Mouse (Mus musculus) neural tube, embryonic 11.5 days (tissue): ENCODE measurements at regions not wholly inside any gene's neighbourhood (a gene's known extent, or its start where the extent isn't known, plus 50 kb on each side); places are given as distances from the start of the nearest gene placed in this dataset.

ENCODE experiments used
- ATAC-seq: fragments of 200-750 bp; cut with Nextera tagmentation; 2 replicates; pipeline ENCODE4 v1.8.0; 2017; ENCODE audit warnings: moderate number of reproducible peaks, mild to moderate bottlenecking, moderate TSS enrichment, moderate library complexity; ENCODE audit not compliant: insufficient read depth, low FRiP score, low TSS enrichment
- DNase-seq: peaks from one replicate; pipeline ENCODE4 v3.0.0-alpha.2; 2015; ENCODE audit warnings: low spot score
- H3K27ac ChIP-seq: fragments of 300-500 bp; sonication (generic); 2 replicates; pipeline ENCODE4 v1.5.1; 2014; ENCODE audit warnings: low read depth, mild to moderate bottlenecking, low read length
- H3K27me3 ChIP-seq: fragments of 300-500 bp; sonication (generic); 2 replicates; pipeline ENCODE4 v1.6.1; 2014; ENCODE audit warnings: mild to moderate bottlenecking, low read length, mixed read lengths; ENCODE audit not compliant: control insufficient read depth, insufficient read depth
- H3K36me3 ChIP-seq: fragments of 300-500 bp; sonication (generic); 2 replicates; pipeline ENCODE4 v1.6.1; 2014; ENCODE audit warnings: mild to moderate bottlenecking, low read length, moderate library complexity, mixed read lengths; ENCODE audit not compliant: control insufficient read depth, insufficient read depth
- H3K4me1 ChIP-seq: fragments of 300-500 bp; sonication (generic); 2 replicates; pipeline ENCODE4 v1.6.1; 2014; ENCODE audit warnings: low read length, mixed read lengths; ENCODE audit not compliant: control insufficient read depth, insufficient read depth
- H3K4me2 ChIP-seq: fragments of 300-500 bp; sonication (generic); 2 replicates; pipeline ENCODE4 v1.6.1; 2014; ENCODE audit warnings: low read depth, mild to moderate bottlenecking, moderate library complexity
- H3K4me3 ChIP-seq: fragments of 300-500 bp; sonication (generic); 2 replicates; pipeline ENCODE4 v1.5.1; 2014; ENCODE audit warnings: low read depth, low read length
- H3K9ac ChIP-seq: fragments of 300-500 bp; sonication (generic); 2 replicates; pipeline ENCODE4 v1.6.1; 2014; ENCODE audit warnings: mild to moderate bottlenecking, low read length
- H3K9me3 ChIP-seq: fragments of 300-500 bp; sonication (generic); 2 replicates; pipeline ENCODE4 v1.6.1; 2016; ENCODE audit warnings: low read length; ENCODE audit not compliant: control insufficient read depth
- WGBS: fragments of 180-500 bp; shearing (Covaris S2); extraction: QIAGEN DNeasy Blood & Tissue Kit; methylation state at CpG from one replicate; pipeline ENCODE4 v1.1.7; 2014; 5-methylcytosine and 5-hydroxymethylcytosine counted together

DNA sequence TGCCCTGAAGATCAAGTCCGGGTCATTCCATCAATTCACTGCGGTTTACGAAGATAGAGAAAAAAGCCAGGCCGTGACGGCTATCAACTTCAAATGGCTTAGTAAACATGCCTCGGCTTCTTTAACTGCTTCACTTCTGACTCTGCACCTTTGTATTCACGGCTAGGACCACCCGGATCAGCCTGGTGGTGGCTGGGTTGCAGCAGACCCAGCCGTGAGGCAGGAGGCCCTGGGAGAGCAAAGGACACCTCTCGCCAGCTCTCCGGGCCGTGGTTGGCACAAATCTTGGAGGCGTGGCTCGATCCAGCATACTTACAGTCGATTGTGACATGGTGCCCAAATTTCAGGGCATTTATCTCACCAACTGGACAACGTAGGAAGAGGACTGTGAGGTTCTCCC, 187.5 kb downstream of the Gpat3 start:
- H3K36me3 ChIP-seq: no peaks in the 10 kb centered on the region
- H3K4me3 ChIP-seq: no peak overlapping the region
- 81% methylated on average over 16 of the region's 16 CpGs for WGBS
- no peak overlapping the region for H3K4me2 ChIP-seq
- H3K9ac ChIP-seq: no peak overlapping the region
- no peaks in the 10 kb centered on the region for H3K27me3 ChIP-seq
- H3K27ac ChIP-seq: no peak overlapping the region
- H3K4me1 ChIP-seq: no peaks in the 10 kb centered on the region
- ATAC-seq (no peak), DNase-seq (no peak)
- no peaks in the 10 kb centered on the region for H3K9me3 ChIP-seq

- Histone ChIP-seq H3K4me1 (no peaks in the 10 kb centered on the region), H3K27ac (no peak overlapping the region), H3K4me3 (no peak overlapping the region), H3K36me3 (no peaks in the 10 kb centered on the region), H3K9me3 (no peaks in the 10 kb centered on the region), H3K9ac (no peak overlapping the region), H3K4me2 (no peak overlapping the region), H3K27me3 (no peaks in the 10 kb centered on the region)
- no peak for DNase-seq
- ATAC-seq: no peak
- 74% methylated on average over 12 of the region's 12 CpGs for WGBS
These were observed 186.8 kb downstream of the Gpat3 start for GRCm38 (mm10) chr5:101032147-101032900.

GRCm38 (mm10) chr5:101024796-101025195, 179.3 kb downstream of the Gpat3 start:
- no peak overlapping the region for H3K9ac ChIP-seq
- no peak for DNase-seq

GRCm38 (mm10) chr5:101023784-101024183, 178.3 kb downstream of the Gpat3 start:
- Histone ChIP-seq H3K27me3 (no peaks in the 10 kb centered on the region), H3K4me1 (no peaks in the 10 kb centered on the region), H3K9ac (no peak overlapping the region), H3K4me3 (no peak overlapping the region), H3K9me3 (no peaks in the 10 kb centered on the region), H3K27ac (no peak overlapping the region), H3K4me2 (no peak overlapping the region), H3K36me3 (no peaks in the 10 kb centered on the region)
- DNase-seq (no peak), ATAC-seq (no peak)
- WGBS: 67% methylated on average over 8 of the region's 8 CpGs

More at GRCm38 (mm10) chr5:101024796-101025195, 179.3 kb downstream of the Gpat3 start:
- Histone ChIP-seq H3K27ac (no peak overlapping the region), H3K9me3 (no peaks in the 10 kb centered on the region), H3K36me3 (no peaks in the 10 kb centered on the region), H3K27me3 (no peaks in the 10 kb centered on the region), H3K4me3 (no peak overlapping the region), H3K4me2 (no peak overlapping the region), H3K4me1 (no peaks in the 10 kb centered on the region)
- no peak for ATAC-seq
- 91% methylated on average over 5 of the region's 5 CpGs for WGBS

GRCm38 (mm10) chr5:101020784-101021183, 175.3 kb downstream of the Gpat3 start:
- Histone ChIP-seq H3K4me3 (no peak overlapping the region), H3K27ac (no peak overlapping the region), H3K27me3 (no peaks in the 10 kb centered on the region), H3K9me3 (no peaks in the 10 kb centered on the region), H3K9ac (no peak overlapping the region), H3K4me1 (no peaks in the 10 kb centered on the region), H3K36me3 (no peaks in the 10 kb centered on the region), H3K4me2 (no peak overlapping the region)
- DNase-seq (peak; percentile 85), ATAC-seq (no peak)
- 11% methylated on average over 11 of the region's 11 CpGs for whole genome bisulfite sequencing

GRCm38 (mm10) chr5:101013844-101014243, 168.3 kb downstream of the Gpat3 start:
- Histone ChIP-seq H3K27ac (no peak overlapping the region), H3K4me1 (no peaks in the 10 kb centered on the region), H3K9me3 (no peaks in the 10 kb centered on the region), H3K4me2 (no peak overlapping the region), H3K36me3 (no peaks in the 10 kb centered on the region), H3K4me3 (no peak overlapping the region), H3K9ac (no peak overlapping the region), H3K27me3 (no peaks in the 10 kb centered on the region)
- WGBS: 80% methylated on average over 5 of the region's 5 CpGs
- ATAC-seq (no peak), DNase-seq (no peak)

DNA sequence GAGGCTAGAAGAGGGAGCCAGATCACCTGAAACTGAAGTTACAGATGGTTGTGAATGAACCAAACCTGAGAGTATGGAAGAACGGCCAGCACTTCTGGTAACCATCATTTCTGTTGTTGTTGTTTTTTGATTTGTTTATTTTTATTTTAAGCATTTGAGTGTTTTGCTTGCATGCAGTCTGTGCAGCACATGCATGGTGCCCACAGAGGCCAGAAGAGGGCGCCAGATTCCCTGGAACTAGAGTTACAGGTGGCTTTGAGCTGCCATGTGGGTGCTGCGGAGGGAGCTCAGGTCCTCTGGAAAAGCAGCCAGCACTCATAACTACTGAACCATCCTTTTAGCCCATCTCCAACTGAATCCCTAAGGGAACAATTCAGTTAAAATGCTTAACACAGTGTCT, 159.7 kb downstream of the Gpat3 start:
- DNase-seq: no peak
- Histone ChIP-seq H3K27ac (no peak overlapping the region), H3K27me3 (no peaks in the 10 kb centered on the region), H3K36me3 (no peaks in the 10 kb centered on the region), H3K4me1 (no peaks in the 10 kb centered on the region), H3K4me3 (no peak overlapping the region), H3K9ac (no peak overlapping the region), H3K9me3 (no peaks in the 10 kb centered on the region), H3K4me2 (no peak overlapping the region)
- no peak for ATAC-seq
- 71% methylated on average over 3 of the region's 3 CpGs for WGBS

- Histone ChIP-seq H3K9ac (no peak overlapping the region), H3K27ac (no peak overlapping the region), H3K27me3 (no peaks in the 10 kb centered on the region), H3K4me2 (no peak overlapping the region), H3K9me3 (no peaks in the 10 kb centered on the region), H3K4me1 (no peaks in the 10 kb centered on the region), H3K36me3 (no peaks in the 10 kb centered on the region), H3K4me3 (no peak overlapping the region)
- DNase-seq (no peak), ATAC-seq (no peak)
- WGBS: 91% methylated on average over 6 of the region's 6 CpGs
These were observed 154.9 kb downstream of the Gpat3 start for GRCm38 (mm10) chr5:101000436-101000835.

DNA sequence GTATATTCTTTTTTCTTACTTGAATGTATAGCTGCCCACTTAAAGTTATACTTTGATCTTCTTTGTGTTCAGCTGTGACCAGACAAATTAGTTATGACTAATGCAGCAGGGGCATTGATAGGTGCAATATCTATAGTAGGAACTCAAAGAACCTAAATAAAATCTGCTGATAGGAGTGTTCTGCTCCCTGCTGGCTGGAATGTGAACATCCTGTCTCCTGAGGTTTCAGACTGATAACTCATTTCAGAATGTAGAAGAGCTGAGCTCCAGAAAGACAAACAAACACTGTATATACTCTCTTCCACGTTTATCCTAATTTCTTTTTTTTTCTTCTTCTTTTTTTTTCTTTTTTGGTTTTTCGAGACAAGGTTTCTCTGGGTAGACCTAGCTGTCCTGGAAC, 146.9 kb downstream of the Gpat3 start:
- Histone ChIP-seq H3K4me1 (no peaks in the 10 kb centered on the region), H3K9me3 (no peaks in the 10 kb centered on the region), H3K9ac (no peak overlapping the region), H3K27ac (no peak overlapping the region), H3K4me3 (no peak overlapping the region), H3K4me2 (no peak overlapping the region), H3K36me3 (no peaks in the 10 kb centered on the region), H3K27me3 (no peaks in the 10 kb centered on the region)
- ATAC-seq: no peak
- no peak for DNase-seq
- WGBS: 84% methylated on average over 2 of the region's 2 CpGs
